Mouse (Mus musculus) CH12F3 (cell line): Measurements from ENCODE around the gene St6galnac3.

Experiments
- in situ Hi-C: fragments of 300-500 bp; cut with MboI; formaldehyde crosslinking; loops from 2 replicates; pipeline ENCODE4 v1.14.3; 2020; ENCODE audit warnings: low sequenced_read_pairs

Gene St6galnac3

GRCm38 (mm10) chr3:153659575-153660168 is 65.3 kb downstream of the St6galnac3 start:
- in situ Hi-C loops: no loop called here

- in situ Hi-C loops: no loop called here
These were observed 66.8 kb downstream of the St6galnac3 start for GRCm38 (mm10) chr3:153658051-153658777.

- in situ Hi-C loops: no loop called here
These were observed 69.9 kb downstream of the St6galnac3 start for GRCm38 (mm10) chr3:153655071-153655470.

- in situ Hi-C loops: no loop called here
These were observed 72.1 kb downstream of the St6galnac3 start for GRCm38 (mm10) chr3:153652850-153653249.

GRCm38 (mm10) chr3:153648713-153649112 is 76.3 kb downstream of the St6galnac3 start:
- in situ Hi-C loops: no loop called here

- in situ Hi-C loops: no loop called here
These were observed 79.2 kb downstream of the St6galnac3 start for GRCm38 (mm10) chr3:153645803-153646202.

GRCm38 (mm10) chr3:153643822-153644519 is 81.0 kb downstream of the St6galnac3 start:
- in situ Hi-C loops: no loop called here

GRCm38 (mm10) chr3:153642826-153643225 is 82.1 kb downstream of the St6galnac3 start:
- in situ Hi-C loops: no loop called here

GRCm38 (mm10) chr3:153641805-153642204 is 83.2 kb downstream of the St6galnac3 start:
- in situ Hi-C loops: no loop called here

- in situ Hi-C loops: no loop called here
These were observed 87.6 kb downstream of the St6galnac3 start for GRCm38 (mm10) chr3:153637336-153637735.

GRCm38 (mm10) chr3:153636804-153637153 is 88.2 kb downstream of the St6galnac3 start:
- in situ Hi-C loops: no loop called here

- in situ Hi-C loops: no loop called here
These were observed 88.7 kb downstream of the St6galnac3 start for GRCm38 (mm10) chr3:153636094-153636803.

GRCm38 (mm10) chr3:153631988-153632672 is 92.8 kb downstream of the St6galnac3 start:
- in situ Hi-C loops: no loop called here

GRCm38 (mm10) chr3:153626237-153626636 is 98.7 kb downstream of the St6galnac3 start:
- in situ Hi-C loops: no loop called here

- in situ Hi-C loops: no loop called here
These were observed 106.0 kb downstream of the St6galnac3 start for GRCm38 (mm10) chr3:153618976-153619375.

GRCm38 (mm10) chr3:153616849-153617248 is 108.1 kb downstream of the St6galnac3 start:
- in situ Hi-C loops: no loop called here

- in situ Hi-C loops: no loop called here
These were observed 114.7 kb downstream of the St6galnac3 start for GRCm38 (mm10) chr3:153610239-153610638.

- in situ Hi-C loops: no loop called here
These were observed 118.6 kb downstream of the St6galnac3 start for GRCm38 (mm10) chr3:153606331-153606730.

- in situ Hi-C loops: no loop called here
These were observed 119.2 kb downstream of the St6galnac3 start for GRCm38 (mm10) chr3:153605767-153606098.

GRCm38 (mm10) chr3:153605089-153605766 is 119.7 kb downstream of the St6galnac3 start:
- in situ Hi-C loops: no loop called here
